Mouse (Mus musculus) pancreas, adult 10 weeks (tissue): Measurements from ENCODE around the gene Camsap1. TPM values are rescaled to one million over a fixed set of nuclear protein-coding genes. Genes with fewer than 3 reads are reported as not detected.

ENCODE experiments used
- polyA plus RNA-seq: library from polyadenylated mRNA; stranded (reverse); fragments of 350-450 nt; fragmentation: Illumina TruSeq; extraction: RNeasy Lipid Tissue Mini Kit (QIAGEN cat#74804); gene quantifications from one replicate; pipeline ENCODE4 v1.2.3, GENCODE M21; 2015; ENCODE audit warnings: low read depth, low replicate concordance; ENCODE audit not compliant: insufficient read depth

Gene Camsap1
- 2.7 TPM for polyA plus RNA-seq

DNA sequence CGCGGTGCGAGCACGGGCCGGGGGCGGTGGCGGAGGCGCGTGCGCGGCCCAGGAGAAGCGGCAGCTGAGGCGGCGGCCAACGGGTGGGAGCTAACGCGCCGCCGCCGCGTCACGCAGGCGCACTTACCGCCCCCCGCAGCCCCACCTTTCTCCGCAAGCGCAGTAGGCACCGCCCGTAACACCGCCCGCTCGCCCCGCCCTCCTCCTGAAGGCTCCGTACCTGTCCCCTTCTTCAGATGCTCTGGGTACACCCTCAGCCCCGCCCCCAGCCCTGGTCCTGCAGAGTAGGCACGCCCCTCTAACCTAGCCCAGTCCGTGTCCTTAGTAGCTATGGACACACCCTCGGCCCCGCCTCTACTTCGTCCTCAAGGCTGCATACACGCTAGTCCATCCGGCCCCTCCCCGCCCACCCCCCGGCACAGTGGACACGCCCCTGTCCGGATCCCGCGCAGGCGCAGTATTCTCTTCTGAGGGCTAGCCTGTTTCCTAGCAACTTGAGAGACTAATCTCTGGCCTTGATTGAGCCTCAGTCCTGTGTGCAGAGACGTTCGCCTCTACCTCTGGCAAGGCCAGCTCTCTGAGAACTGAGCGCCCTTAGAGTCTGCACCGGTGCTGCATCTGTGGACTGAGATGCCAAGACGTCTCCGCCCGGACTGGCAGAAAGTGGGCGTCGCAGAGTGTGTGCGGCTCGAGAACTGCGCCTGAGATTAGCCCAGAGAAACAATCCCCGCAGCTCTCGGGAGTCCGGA lies at the start of gene Camsap1:
Gene Camsap1 (minus strand): TSS at position 124 of the 749 bp plus-strand sequence.

DNA sequence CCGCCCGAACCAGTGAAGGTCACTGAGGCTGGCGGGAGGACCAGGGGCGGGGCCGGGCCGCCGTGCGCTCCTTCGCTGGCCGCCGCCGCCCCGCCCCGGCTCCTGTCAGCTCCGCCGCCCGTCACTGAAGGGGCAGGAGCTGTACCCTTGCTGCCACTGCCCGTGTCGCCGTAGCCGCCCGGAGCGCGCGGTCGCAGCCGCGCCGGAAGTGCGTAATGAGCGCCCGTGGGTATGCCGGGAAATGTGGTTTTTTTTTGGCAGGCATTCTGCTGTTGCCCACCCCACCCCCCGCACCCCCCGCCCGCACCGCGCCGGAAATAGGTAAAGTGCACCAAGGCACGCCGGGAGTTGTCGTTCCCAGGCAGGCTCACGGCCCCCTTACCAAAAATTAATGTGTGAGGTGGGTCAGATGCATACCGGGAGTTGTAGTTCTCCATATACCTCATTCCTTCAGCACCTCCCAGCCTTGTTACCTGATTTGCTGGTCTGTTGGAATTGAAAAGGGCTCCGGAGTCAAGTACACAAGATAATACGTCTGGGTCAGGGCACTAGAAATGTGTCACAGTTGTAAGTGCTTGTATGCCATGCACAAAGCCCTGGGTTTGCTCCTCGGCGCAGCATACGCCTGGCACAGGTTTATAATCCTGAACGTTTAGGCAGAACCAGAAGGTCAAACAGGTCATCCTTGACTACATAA lies 38.6 kb upstream of the Camsap1 start, which contains the start of gene Ubac1:
Gene Ubac1 (minus strand): TSS at position 187 of the 697 bp plus-strand sequence.

Other genes starting within 250 kb of the Camsap1 start
- not detected for gene Obp2b, start 246.3 kb downstream of the Camsap1 start, polyA plus RNA-seq
- not detected for gene Lcn3, start 217.7 kb downstream of the Camsap1 start, polyA plus RNA-seq
- gene Lcn11, start 206.3 kb downstream of the Camsap1 start, polyA plus RNA-seq, result not detected
- gene Gm13539, start 201.0 kb downstream of the Camsap1 start, polyA plus RNA-seq, result not detected
- not detected for gene Glt6d1, start 167.4 kb downstream of the Camsap1 start, polyA plus RNA-seq
- gene Lcn9, start 160.1 kb downstream of the Camsap1 start, polyA plus RNA-seq, result not detected
- not detected for gene Sohlh1, start 136.0 kb downstream of the Camsap1 start, polyA plus RNA-seq
- gene Kcnt1, start 119.5 kb downstream of the Camsap1 start, polyA plus RNA-seq, result 0.18 TPM
- 19.7 TPM for gene Ubac1, start 38.5 kb upstream of the Camsap1 start, polyA plus RNA-seq
- 5.5 TPM for gene Nacc2, start 139.9 kb upstream of the Camsap1 start, polyA plus RNA-seq
- 0.55 TPM for gene Lhx3, start 225.0 kb upstream of the Camsap1 start, polyA plus RNA-seq